Mouse (Mus musculus): Measurements from ENCODE around the gene Wdr24. TPM values are rescaled to one million over a fixed set of nuclear protein-coding genes. Genes with fewer than 3 reads are reported as not detected.

Wdr24 gene
- polyA plus RNA-seq, 1 experiment = 34.3 TPM

DNA sequence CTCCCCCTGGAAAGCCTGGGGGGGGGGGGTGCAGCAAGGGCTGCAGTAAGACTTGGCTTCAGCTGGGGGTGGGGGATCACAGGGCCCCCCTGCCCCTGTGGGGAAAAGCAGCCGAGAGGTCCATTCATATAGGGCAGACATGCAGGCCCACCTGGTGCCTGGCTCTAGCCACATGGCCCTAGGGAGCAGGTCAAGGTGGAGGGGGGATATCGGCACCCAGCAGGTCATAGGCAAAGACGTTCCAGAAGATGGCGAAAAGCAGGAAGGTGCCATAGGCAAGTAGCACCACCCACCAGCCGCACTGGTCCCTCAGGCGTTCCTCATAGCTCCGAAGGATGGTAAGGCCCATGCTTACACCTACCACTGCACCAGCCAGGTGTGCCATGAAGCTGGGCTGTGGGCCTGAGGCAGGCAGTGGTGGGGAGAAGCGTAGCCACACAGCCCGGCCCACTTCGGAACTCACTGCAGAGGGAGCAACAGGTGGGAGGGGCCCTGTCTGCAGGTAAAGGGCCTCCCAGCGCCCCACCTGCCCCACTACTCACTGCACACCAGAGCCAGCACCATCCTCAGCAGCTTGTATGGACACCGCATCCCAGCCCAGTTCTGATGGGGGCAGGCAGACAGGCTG lies 11.3 kb downstream of the Wdr24 start:
- no peak for DNase-seq
- WGBS = 79% methylated on average over 12 of the region's 12 CpGs
- no peak for TF ChIP-seq POLR2A (IDR thresholded peaks at IDR 0.05; ENCODE audit: borderline replicate concordance, extremely low read depth, low read depth, low read length)
- no peak for TF ChIP-seq CTCF (IDR thresholded peaks at IDR 0.05; ENCODE audit: insufficient read depth, low read length)
- H3K4me1 ChIP-seq (ENCODE audit: control insufficient read depth, insufficient read depth, low read length) = peaks cover 24% of the 10 kb centered on the region
- no peak overlapping the region for H3K4me3 ChIP-seq (replicated peaks; ENCODE audit: extremely low read depth, low read depth, low read length)

DNA sequence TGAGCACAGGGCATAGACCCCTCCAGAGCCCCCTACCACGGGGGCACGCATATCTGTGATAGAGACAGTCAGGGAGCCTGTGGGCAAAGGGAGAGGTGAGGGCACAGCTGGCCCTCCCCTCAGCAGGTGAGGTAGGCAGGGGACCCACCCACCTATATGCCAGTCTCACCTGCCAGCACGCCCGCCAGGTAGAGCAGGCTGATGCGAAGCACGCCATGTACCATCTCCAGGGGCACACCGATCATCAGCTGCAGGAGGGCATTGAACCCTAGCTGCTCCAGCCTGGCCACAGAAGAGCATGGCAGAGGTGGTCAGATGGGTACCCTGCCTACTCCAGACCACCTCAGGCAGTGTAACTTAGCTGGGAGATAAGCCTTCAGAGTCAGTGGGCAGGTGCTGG lies 11.9 kb downstream of the Wdr24 start:
- Histone ChIP-seq H3K4me1 (ENCODE audit: control insufficient read depth, insufficient read depth, low read length) (peaks cover 23% of the 10 kb centered on the region), H3K4me3 (replicated peaks; ENCODE audit: extremely low read depth, low read depth, low read length) (no peak overlapping the region)
- no peak for DNase-seq
- 86% methylated on average over 7 of the region's 7 CpGs for WGBS
- TF ChIP-seq POLR2A (IDR thresholded peaks at IDR 0.05; ENCODE audit: borderline replicate concordance, extremely low read depth, low read depth, low read length) (no peak), CTCF (IDR thresholded peaks at IDR 0.05; ENCODE audit: insufficient read depth, low read length) (no peak)

DNA sequence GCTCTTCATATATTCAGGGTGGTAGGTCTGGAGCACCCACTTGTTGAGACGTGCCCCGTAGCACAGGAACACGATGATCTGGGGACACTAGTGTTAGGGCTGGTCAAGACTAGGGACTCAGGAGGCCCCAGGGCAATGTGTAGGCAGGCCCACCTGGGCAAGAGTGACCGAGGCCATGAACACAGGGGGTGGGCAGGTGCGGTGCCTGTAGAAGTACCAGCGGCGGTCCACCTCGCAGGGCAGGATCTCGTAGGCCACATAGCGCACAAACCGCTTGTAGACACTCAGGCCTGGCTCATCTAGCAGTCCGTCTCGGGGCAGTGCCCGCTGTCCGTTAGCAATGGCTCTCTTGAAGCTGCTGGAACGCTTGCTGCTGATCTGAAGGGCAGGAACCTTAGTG lies 12.4 kb downstream of the Wdr24 start:
- WGBS = 87% methylated on average over 16 of the region's 16 CpGs

DNA sequence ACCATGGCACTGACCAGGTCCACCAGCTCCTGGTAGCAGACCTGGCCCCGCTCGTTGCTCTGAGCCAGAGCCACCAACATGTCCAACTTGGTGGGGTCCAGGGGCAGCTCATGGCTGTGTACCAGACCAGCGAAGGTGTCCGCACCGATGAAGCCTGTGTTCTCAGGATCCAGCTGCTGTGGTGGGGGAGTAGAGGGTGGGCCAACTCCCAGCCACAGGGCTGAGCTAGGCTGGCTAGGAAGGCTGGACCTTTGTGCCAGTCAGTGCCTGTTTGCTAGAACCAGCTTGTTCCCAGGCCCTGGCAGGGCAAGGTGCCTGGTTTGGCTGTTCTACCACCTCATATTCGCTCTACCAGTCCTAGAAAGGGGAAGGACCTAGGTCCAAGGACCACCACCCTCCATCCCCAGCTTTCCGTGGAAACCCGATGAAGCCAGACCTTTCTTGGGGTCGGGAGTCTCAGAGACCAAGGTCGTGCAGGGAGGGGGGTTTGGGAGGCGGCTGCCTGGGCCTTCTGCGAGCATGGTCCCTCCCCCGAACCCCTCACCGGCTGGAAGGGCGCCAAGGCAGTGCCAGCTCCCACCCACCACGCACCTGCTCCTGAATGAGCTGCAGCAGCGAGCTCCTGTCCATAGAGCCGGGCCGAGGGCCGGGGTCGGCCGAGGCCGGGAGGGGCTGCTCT lies 13.1 kb downstream of the Wdr24 start:
- 26% methylated on average over 23 of the region's 23 CpGs for WGBS
- Histone ChIP-seq H3K4me1 (ENCODE audit: control insufficient read depth, insufficient read depth, low read length) (peaks cover 20% of the 10 kb centered on the region), H3K4me3 (replicated peaks; ENCODE audit: extremely low read depth, low read depth, low read length) (peak overlapping the region; percentile 35)
- DNase-seq = no peak
- no peak for TF ChIP-seq POLR2A (IDR thresholded peaks at IDR 0.05; ENCODE audit: borderline replicate concordance, extremely low read depth, low read depth, low read length)
- TF ChIP-seq CTCF (IDR thresholded peaks at IDR 0.05; ENCODE audit: insufficient read depth, low read length) = no peak

More for the DNA sequence above, 12.4 kb downstream of the Wdr24 start:
- H3K4me1 ChIP-seq (ENCODE audit: control insufficient read depth, insufficient read depth, low read length) = peaks cover 23% of the 10 kb centered on the region
- no peak overlapping the region for H3K4me3 ChIP-seq (replicated peaks; ENCODE audit: extremely low read depth, low read depth, low read length)
- DNase-seq = no peak
- TF ChIP-seq POLR2A (IDR thresholded peaks at IDR 0.05; ENCODE audit: borderline replicate concordance, extremely low read depth, low read depth, low read length) = no peak
- no peak for TF ChIP-seq CTCF (IDR thresholded peaks at IDR 0.05; ENCODE audit: insufficient read depth, low read length)

DNA sequence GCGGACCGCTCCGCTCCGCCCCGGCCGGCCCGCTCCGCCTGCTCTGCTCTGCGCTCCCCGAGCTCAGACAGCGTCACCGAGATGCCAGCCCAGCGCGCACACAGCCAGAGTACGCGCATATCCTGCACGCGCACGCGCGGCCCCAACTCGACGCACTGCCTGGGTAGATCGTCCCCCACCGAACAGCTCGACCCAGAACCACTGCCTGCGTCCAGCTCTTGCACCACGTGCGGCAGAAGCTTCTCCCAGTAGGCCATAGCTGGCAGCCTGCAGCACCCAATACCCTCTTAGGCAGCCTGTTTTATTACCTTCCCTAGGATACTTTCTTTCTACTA lies 13.6 kb downstream of the Wdr24 start, which contains the start of gene Rhbdl1:
Gene Rhbdl1 (minus strand): TSS at position 220 of the 335 bp plus-strand sequence.
- peaks cover 15% of the 10 kb centered on the region for H3K4me1 ChIP-seq (ENCODE audit: control insufficient read depth, insufficient read depth, low read length)
- H3K4me3 ChIP-seq (replicated peaks; ENCODE audit: extremely low read depth, low read depth, low read length) = peak within 1 kb of the TSS; percentile 35
- TF ChIP-seq POLR2A (IDR thresholded peaks at IDR 0.05; ENCODE audit: borderline replicate concordance, extremely low read depth, low read depth, low read length) = peak; percentile 47; the same call in 1 of the 2 replicates
- no peak for TF ChIP-seq CTCF (IDR thresholded peaks at IDR 0.05; ENCODE audit: insufficient read depth, low read length)
- WGBS = 3% methylated on average over 29 of the region's 29 CpGs
- DNase-seq = peak; percentile 37

DNA sequence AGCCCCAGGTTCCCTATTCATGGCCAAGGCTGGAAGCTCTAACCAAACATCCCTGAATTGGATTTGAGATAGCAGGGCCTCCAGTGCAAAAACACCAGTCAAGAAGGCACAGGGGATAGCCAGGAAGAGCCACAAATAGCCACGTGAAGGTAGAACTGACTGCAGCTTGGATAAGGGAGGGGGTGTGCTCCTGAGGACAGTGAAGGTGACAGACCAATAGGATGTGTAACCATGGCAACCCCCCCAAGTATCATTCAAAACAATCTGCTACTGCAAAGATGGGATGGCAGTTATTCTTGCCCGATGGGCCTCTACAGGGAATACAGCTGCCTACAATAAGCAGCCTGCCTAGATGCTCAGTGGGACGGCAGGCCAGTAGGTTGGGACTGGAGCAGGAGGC lies 14.1 kb downstream of the Wdr24 start:
- TF ChIP-seq CTCF (IDR thresholded peaks at IDR 0.05; ENCODE audit: insufficient read depth, low read length) = no peak
- 49% methylated on average over 3 of the region's 3 CpGs for WGBS
- Histone ChIP-seq H3K4me1 (ENCODE audit: control insufficient read depth, insufficient read depth, low read length) (peaks cover 14% of the 10 kb centered on the region), H3K4me3 (replicated peaks; ENCODE audit: extremely low read depth, low read depth, low read length) (no peak overlapping the region)
- no peak for DNase-seq

DNA sequence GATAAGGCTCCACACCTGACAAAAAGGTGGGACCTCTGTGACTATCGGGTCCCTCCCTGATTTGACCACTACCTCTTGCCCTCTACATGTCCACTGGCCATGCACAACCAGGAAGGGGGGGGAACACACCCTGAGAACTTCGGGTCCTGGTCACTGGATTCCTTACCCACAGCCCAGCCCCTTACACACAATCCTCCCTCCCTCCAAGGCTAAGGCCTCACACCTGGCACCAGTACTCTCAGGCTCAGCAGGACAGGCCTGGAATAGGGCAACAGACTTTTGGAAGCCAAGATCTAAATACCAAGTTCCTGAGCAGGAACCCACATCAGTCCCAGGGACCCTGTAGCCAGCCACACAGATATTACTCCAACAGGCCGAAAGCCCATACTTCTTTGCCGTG lies 15.5 kb downstream of the Wdr24 start:
- DNase-seq = no peak
- TF ChIP-seq CTCF (IDR thresholded peaks at IDR 0.05; ENCODE audit: insufficient read depth, low read length) = no peak
- TF ChIP-seq POLR2A (IDR thresholded peaks at IDR 0.05; ENCODE audit: borderline replicate concordance, extremely low read depth, low read depth, low read length) = no peak
- WGBS = 84% methylated on average over 4 of the region's 4 CpGs
- Histone ChIP-seq H3K4me3 (replicated peaks; ENCODE audit: extremely low read depth, low read depth, low read length) (no peak overlapping the region), H3K4me1 (ENCODE audit: control insufficient read depth, insufficient read depth, low read length) (peaks cover 22% of the 10 kb centered on the region)

DNA sequence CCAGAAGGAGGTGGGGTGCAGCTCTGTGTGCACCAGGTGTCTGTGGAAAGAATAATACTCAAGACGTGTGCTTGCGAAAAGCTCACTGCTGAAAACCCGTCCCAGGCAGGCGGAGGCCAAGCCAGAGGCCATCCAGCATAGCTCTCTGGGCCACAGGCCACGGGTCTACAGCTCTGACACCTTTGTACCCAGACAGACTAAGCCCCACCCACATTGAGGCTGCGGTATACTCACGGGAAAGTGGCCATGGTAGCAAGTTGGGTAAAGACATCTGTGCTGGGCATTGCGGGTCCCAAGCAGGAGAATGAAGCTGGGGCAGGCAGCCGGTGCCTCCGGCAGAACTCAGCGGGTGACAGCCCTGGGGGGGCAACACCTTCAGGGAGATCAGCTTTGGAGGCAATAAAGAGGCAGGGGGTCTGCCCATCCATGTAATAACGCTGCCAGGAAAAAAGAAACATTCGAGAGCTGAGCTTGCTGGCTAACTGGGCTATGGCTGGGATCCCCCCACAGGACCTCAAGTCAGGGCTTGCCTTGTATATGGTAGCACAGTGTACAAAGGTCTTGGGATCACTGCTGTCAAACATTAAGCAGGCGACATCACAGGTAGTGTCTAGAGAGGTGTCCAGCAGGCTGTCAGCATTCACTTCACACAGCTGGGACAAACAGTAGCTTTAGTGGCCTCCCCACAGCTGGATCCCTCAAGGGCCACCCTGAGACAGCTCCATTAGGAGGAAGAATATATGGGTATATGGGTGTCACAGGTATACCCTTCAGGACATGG lies 16.2 kb downstream of the Wdr24 start:
- Histone ChIP-seq H3K4me3 (replicated peaks; ENCODE audit: extremely low read depth, low read depth, low read length) (no peak overlapping the region), H3K4me1 (ENCODE audit: control insufficient read depth, insufficient read depth, low read length) (peaks cover 17% of the 10 kb centered on the region)
- TF ChIP-seq CTCF (IDR thresholded peaks at IDR 0.05; ENCODE audit: insufficient read depth, low read length) (no peak), POLR2A (IDR thresholded peaks at IDR 0.05; ENCODE audit: borderline replicate concordance, extremely low read depth, low read depth, low read length) (no peak)
- 80% methylated on average over 14 of the region's 14 CpGs for WGBS
- no peak for DNase-seq

DNA sequence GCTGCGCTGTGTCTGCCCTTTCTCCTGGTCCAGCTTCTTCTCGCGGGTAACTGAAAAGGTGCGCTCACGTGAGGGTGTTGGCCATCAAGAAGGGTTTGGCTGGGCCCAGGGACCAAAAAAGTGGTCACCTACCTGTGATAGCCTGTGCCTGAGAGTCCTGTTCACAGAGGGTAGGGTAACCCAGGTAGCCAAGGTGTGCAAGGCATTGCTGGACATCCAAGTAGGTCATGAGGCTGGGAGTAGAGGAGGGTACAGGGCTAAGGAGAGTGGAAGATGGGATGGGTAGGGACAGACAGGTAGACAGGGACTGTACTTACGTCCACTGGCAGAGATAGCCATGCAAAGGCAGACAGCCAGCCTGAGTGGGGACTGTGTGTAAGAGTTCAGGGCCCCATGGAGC lies 17.1 kb downstream of the Wdr24 start:
- H3K4me1 ChIP-seq (ENCODE audit: control insufficient read depth, insufficient read depth, low read length) = peaks cover 18% of the 10 kb centered on the region
- no peak for TF ChIP-seq POLR2A (IDR thresholded peaks at IDR 0.05; ENCODE audit: borderline replicate concordance, extremely low read depth, low read depth, low read length)
- WGBS = 95% methylated on average over 6 of the region's 6 CpGs
- DNase-seq = no peak
- H3K4me3 ChIP-seq (replicated peaks; ENCODE audit: extremely low read depth, low read depth, low read length) = no peak overlapping the region
